Mouse (Mus musculus) small intestine, adult 10 weeks (tissue): ENCODE measurements around the gene Celsr2. TPM values are rescaled to one million over a fixed set of nuclear protein-coding genes. Genes with fewer than 3 reads are reported as not detected.

Source experiments
- polyA plus RNA-seq: library from polyadenylated mRNA; stranded (reverse); fragments of 350-450 nt; fragmentation: Illumina TruSeq; extraction: RNeasy Lipid Tissue Mini Kit (QIAGEN cat#74804); gene quantifications from one replicate; pipeline ENCODE4 v1.2.3, GENCODE M21; 2014; ENCODE audit warnings: low replicate concordance

The Celsr2 gene
- 0.15 TPM for polyA plus RNA-seq

GRCm38 (mm10) chr3:108414857-108415830 lies at the start of gene Celsr2:
Gene Celsr2 (minus strand): TSS chr3:108415552.

GRCm38 (mm10) chr3:108444698-108445365 lies 29.5 kb upstream of the Celsr2 start, which contains the start of gene Sars:
Gene Sars (minus strand): TSS chr3:108445209.

GRCm38 (mm10) chr3:108383485-108384354 lies 31.6 kb downstream of the Celsr2 start, which contains the start of gene Psrc1:
Gene Psrc1 (plus strand): TSS chr3:108383839.

GRCm38 (mm10) chr3:108364270-108364995 lies 50.9 kb downstream of the Celsr2 start, which contains the start of gene Mybphl:
Gene Mybphl (plus strand): TSS chr3:108364911.

Other genes starting within 250 kb of the Celsr2 start
- gene Amigo1, start 229.2 kb downstream of the Celsr2 start, polyA plus RNA-seq: 4.0 TPM
- gene Cyb561d1, start 214.3 kb downstream of the Celsr2 start, polyA plus RNA-seq: 7.5 TPM
- gene Atxn7l2, start 204.6 kb downstream of the Celsr2 start, polyA plus RNA-seq: 2.3 TPM
- gene Sypl2, start 188.9 kb downstream of the Celsr2 start, polyA plus RNA-seq: 3.5 TPM
- 99.9 TPM for gene Psma5, start 158.6 kb downstream of the Celsr2 start, polyA plus RNA-seq
- gene Sort1, start 131.5 kb downstream of the Celsr2 start, polyA plus RNA-seq: 34.5 TPM
- gene Mybphl, start 50.6 kb downstream of the Celsr2 start, polyA plus RNA-seq: not detected
- not detected for gene Psrc1, start 31.7 kb downstream of the Celsr2 start, polyA plus RNA-seq
- gene Sars, start 29.7 kb upstream of the Celsr2 start, polyA plus RNA-seq: 6.9 TPM
- not detected for gene 1700013F07Rik, start 118.6 kb upstream of the Celsr2 start, polyA plus RNA-seq
- gene 5330417C22Rik, start 121.0 kb upstream of the Celsr2 start, polyA plus RNA-seq: 10.1 TPM
- gene Tmem167b, start 146.9 kb upstream of the Celsr2 start, polyA plus RNA-seq: 72.1 TPM
- 79.9 TPM for gene Taf13, start 156.1 kb upstream of the Celsr2 start, polyA plus RNA-seq
- 9.8 TPM for gene Wdr47, start 175.7 kb upstream of the Celsr2 start, polyA plus RNA-seq
- 32.2 TPM for gene Clcc1, start 238.4 kb upstream of the Celsr2 start, polyA plus RNA-seq